Mouse (Mus musculus): ENCODE data around the gene Itpka. TPM values are rescaled to one million over a fixed set of nuclear protein-coding genes. Genes with fewer than 3 reads are reported as not detected.
"Not testable (repeated sequence)": the region's sequence is repeated elsewhere in the genome, so short reads cannot be mapped to it uniquely, and the experiment has no call there.

Gene Itpka
- polyA plus RNA-seq (2015; fragmentation: Nextera tagmentation; extraction: Ambion mirVana) = 1.6 and 2.1 TPM in 2 replicates

- DNase-seq (ENCODE audit: low spot score) = peak; percentile 88
Observed at GRCm38 (mm10) chr2:119741581-119742411, at the start of gene Itpka. Gene Itpka, plus strand, starts transcription at chr2:119742337.

- DNase-seq (ENCODE audit: low spot score) = no peak
Observed at GRCm38 (mm10) chr2:119694826-119695225, 47.3 kb upstream of the Itpka start.

- DNase-seq (ENCODE audit: low spot score) = no peak
Observed at GRCm38 (mm10) chr2:119696111-119696510, 46.0 kb upstream of the Itpka start.

- DNase-seq (ENCODE audit: low spot score) = no peak
Observed at GRCm38 (mm10) chr2:119698472-119698871, 43.7 kb upstream of the Itpka start.

- DNase-seq (ENCODE audit: low spot score) = no peak
Observed at GRCm38 (mm10) chr2:119699962-119700361, 42.2 kb upstream of the Itpka start.

- no peak for DNase-seq (ENCODE audit: low spot score)
Observed at GRCm38 (mm10) chr2:119703171-119703570, 39.0 kb upstream of the Itpka start.

- DNase-seq (ENCODE audit: low spot score) = no peak
Observed at GRCm38 (mm10) chr2:119707676-119708075, 34.5 kb upstream of the Itpka start.

- DNase-seq (ENCODE audit: low spot score) = no peak
Observed at GRCm38 (mm10) chr2:119710011-119710410, 32.1 kb upstream of the Itpka start.

GRCm38 (mm10) chr2:119715868-119716267 lies 26.3 kb upstream of the Itpka start:
- not testable (repeated sequence) for DNase-seq (ENCODE audit: low spot score)

GRCm38 (mm10) chr2:119721070-119721469 lies 21.1 kb upstream of the Itpka start:
- DNase-seq (ENCODE audit: low spot score) = no peak

GRCm38 (mm10) chr2:119727762-119728416 lies 14.2 kb upstream of the Itpka start:
- no peak for DNase-seq (ENCODE audit: low spot score)

- no peak for DNase-seq (ENCODE audit: low spot score)
Observed at GRCm38 (mm10) chr2:119730735-119731134, 11.4 kb upstream of the Itpka start.

- DNase-seq (ENCODE audit: low spot score) = no peak
Observed at GRCm38 (mm10) chr2:119737124-119737523, 5.0 kb upstream of the Itpka start.

GRCm38 (mm10) chr2:119740567-119740966 lies 1.6 kb upstream of the Itpka start:
- no peak for DNase-seq (ENCODE audit: low spot score)

- peak; percentile 56 for DNase-seq (ENCODE audit: low spot score)
Observed at GRCm38 (mm10) chr2:119742461-119743175, 481 bp downstream of the Itpka start.

GRCm38 (mm10) chr2:119743176-119743807 lies 1.2 kb downstream of the Itpka start:
- no peak for DNase-seq (ENCODE audit: low spot score)

- no peak for DNase-seq (ENCODE audit: low spot score)
Observed at GRCm38 (mm10) chr2:119743808-119744162, 1.6 kb downstream of the Itpka start.

GRCm38 (mm10) chr2:119744163-119745111 lies 2.3 kb downstream of the Itpka start:
- DNase-seq (ENCODE audit: low spot score) = peak; percentile 17

- no peak for DNase-seq (ENCODE audit: low spot score)
Observed at GRCm38 (mm10) chr2:119745281-119745680, 3.1 kb downstream of the Itpka start.

- DNase-seq (ENCODE audit: low spot score) = no peak
Observed at GRCm38 (mm10) chr2:119747554-119747953, 5.4 kb downstream of the Itpka start.
